Mouse (Mus musculus): ENCODE measurements around the gene Tob2. TPM values are rescaled to one million over a fixed set of nuclear protein-coding genes. Genes with fewer than 3 reads are reported as not detected.
A peak's percentile ranks its signal among the peaks of the same experiment; 100 is the strongest.

Gene Tob2
- polyA plus RNA-seq, 1 experiment from 2014 or later = 24.1 TPM

DNA sequence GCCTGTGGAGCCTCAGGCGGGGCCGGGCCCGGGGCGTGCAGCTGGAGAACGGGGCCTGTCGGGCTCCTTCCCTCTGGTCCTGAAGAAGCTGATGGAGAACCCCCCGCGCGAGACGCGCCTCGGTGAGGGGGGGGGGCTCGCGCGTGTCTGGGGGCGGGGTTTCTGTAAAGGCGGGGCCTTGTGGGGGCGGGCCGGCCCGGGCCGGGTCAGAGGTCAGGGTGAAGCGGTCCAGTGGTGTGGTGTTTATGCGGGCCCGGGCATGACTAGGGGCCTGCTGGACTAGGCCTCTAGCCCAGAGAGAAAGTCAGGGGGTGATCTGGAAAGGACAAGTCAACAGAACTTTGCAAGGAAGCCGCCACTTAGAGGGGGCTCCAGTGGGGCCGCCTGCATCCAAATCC is 47.0 kb downstream of the Tob2 start:
- Histone ChIP-seq H3K27ac (ENCODE audit: low read depth, low read length) (peak overlapping the region; percentile 75), H3K27me3 (ENCODE audit: control insufficient read depth, insufficient read depth, low read length) (no peaks in the 10 kb centered on the region), H3K4me3 (ENCODE audit: low read length) (peak overlapping the region; percentile 60), H3K36me3 (ENCODE audit: control insufficient read depth, insufficient read depth, low read length) (peaks cover 17% of the 10 kb centered on the region), H3K9me3 (ENCODE audit: control insufficient read depth, low read length) (no peaks in the 10 kb centered on the region), H3K9ac (ENCODE audit: low read depth, low read length) (peak overlapping the region; percentile 69), H3K4me2 (replicated peaks; ENCODE audit: low read depth, low read length) (peak overlapping the region; percentile 65), H3K4me1 (ENCODE audit: control insufficient read depth, insufficient read depth, low read length) (peaks cover 18% of the 10 kb centered on the region)
- WGBS = 3% methylated on average over 22 of the region's 26 CpGs
- peak; percentile 20 for ATAC-seq (ENCODE audit: low FRiP score, low TSS enrichment)

DNA sequence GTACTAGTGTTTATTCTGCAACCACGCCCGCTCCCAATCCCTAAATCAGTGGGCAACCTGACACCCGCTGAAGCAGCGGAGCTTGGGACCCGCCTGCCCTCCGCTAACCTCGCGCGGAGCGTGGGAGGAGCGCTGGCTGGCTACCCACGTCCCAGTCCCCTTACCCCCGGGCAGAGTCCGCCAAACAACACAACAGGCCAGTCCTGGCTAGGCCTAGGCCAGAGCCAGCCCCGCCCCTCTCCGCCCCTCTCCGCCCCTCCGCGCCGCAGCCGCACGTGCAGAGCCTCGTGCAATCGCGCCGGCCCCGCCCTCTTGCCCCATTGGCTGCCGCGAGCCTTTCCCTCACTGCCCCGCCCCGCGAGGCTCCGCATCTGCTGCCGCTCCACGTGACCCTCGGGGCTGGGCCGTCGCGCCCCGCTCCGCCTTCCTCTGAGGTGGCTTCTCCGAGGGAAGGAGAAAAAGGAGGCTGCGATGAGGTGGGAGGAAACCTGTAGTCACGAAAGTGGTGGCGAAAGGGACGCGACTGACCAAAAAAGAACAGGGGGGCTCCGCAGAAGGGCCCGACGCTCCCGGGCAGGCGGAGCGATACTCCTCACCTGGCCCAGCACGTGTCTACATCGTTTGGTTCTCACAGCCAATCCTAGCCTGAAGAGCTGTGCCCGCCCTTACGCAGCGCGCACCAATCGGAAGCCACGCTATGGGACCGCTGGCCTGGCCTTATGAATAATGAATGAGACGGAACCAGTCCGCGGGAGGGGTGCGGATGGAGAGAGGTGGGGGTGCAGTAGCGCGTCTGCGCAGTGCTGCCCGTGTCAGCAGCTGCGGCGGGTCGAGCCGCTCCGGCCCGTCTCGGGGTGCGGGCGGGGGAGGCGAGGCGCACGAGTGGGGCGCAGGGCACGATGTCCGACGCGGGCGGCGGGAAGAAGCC is 47.7 kb downstream of the Tob2 start:
- peaks cover 11% of the 10 kb centered on the region for H3K36me3 ChIP-seq (ENCODE audit: control insufficient read depth, insufficient read depth, low read length)
- H3K9ac ChIP-seq (ENCODE audit: low read depth, low read length) = peak overlapping the region; percentile 69
- peak overlapping the region; percentile 89 for H3K27ac ChIP-seq (ENCODE audit: low read depth, low read length)
- H3K4me2 ChIP-seq (replicated peaks; ENCODE audit: low read depth, low read length) = peak overlapping the region; percentile 65
- no peaks in the 10 kb centered on the region for H3K27me3 ChIP-seq (ENCODE audit: control insufficient read depth, insufficient read depth, low read length)
- under 1% methylated on average over 82 of the region's 89 CpGs for WGBS
- H3K9me3 ChIP-seq (ENCODE audit: control insufficient read depth, low read length) = no peaks in the 10 kb centered on the region
- H3K4me3 ChIP-seq (ENCODE audit: low read length) = peak overlapping the region; percentile 60
- peaks cover 23% of the 10 kb centered on the region for H3K4me1 ChIP-seq (ENCODE audit: control insufficient read depth, insufficient read depth, low read length)
- peak; percentile 97 for ATAC-seq (ENCODE audit: low FRiP score, low TSS enrichment)

DNA sequence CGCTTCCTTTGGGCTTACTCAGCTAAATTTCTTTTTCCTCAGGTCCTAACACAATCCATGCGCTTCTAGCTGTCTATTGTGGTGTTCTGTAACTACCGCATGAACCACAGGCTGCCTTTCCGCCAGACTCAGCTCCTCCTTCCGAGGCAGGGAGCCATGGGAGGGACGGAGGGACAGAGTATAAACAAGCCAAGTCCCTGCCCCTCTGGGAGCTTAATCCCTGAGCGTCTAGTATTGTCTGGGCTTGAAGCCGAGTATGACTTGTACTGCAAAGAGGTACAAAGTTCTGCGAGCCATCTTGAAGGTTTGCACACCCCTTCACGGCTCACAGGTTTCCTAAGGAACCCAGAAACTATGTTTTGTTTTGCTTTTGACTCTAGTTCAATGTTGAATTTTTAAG is 48.4 kb downstream of the Tob2 start:
- Histone ChIP-seq H3K4me2 (replicated peaks; ENCODE audit: low read depth, low read length) (peak overlapping the region; percentile 65), H3K9me3 (ENCODE audit: control insufficient read depth, low read length) (no peaks in the 10 kb centered on the region), H3K9ac (ENCODE audit: low read depth, low read length) (peak overlapping the region; percentile 48), H3K36me3 (ENCODE audit: control insufficient read depth, insufficient read depth, low read length) (peaks cover 3% of the 10 kb centered on the region), H3K4me1 (ENCODE audit: control insufficient read depth, insufficient read depth, low read length) (peaks cover 31% of the 10 kb centered on the region), H3K4me3 (ENCODE audit: low read length) (peak overlapping the region; percentile 60), H3K27me3 (ENCODE audit: control insufficient read depth, insufficient read depth, low read length) (no peaks in the 10 kb centered on the region), H3K27ac (ENCODE audit: low read depth, low read length) (peak overlapping the region; percentile 89)
- under 1% methylated on average over 10 of the region's 10 CpGs for WGBS
- ATAC-seq (ENCODE audit: low FRiP score, low TSS enrichment) = peak; percentile 29

DNA sequence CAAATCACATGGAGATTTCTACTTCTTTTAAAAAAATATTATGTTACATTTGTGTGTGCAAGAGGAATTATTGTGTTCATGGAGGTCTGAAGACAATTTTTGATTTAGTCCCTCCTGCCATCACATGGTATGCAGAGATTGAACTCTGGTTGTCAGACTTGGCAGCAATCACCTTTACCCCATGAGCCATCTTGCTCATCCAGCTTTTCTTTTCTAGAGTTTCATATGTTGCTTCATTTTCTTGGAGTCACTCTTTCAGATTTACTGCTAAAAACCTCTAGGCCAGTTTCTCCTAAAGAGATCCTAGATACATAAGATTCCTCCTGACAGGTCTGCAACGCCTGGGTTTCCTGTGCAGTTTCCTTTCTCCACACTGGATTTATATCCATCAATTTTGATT is 49.0 kb downstream of the Tob2 start:
- no peak for ATAC-seq (ENCODE audit: low FRiP score, low TSS enrichment)
- Histone ChIP-seq H3K4me2 (replicated peaks; ENCODE audit: low read depth, low read length) (peak overlapping the region; percentile 65), H3K4me3 (ENCODE audit: low read length) (peak overlapping the region; percentile 60; the same call in 1 of the 2 replicates), H3K36me3 (ENCODE audit: control insufficient read depth, insufficient read depth, low read length) (no peaks in the 10 kb centered on the region), H3K27me3 (ENCODE audit: control insufficient read depth, insufficient read depth, low read length) (no peaks in the 10 kb centered on the region), H3K4me1 (ENCODE audit: control insufficient read depth, insufficient read depth, low read length) (peaks cover 37% of the 10 kb centered on the region), H3K9me3 (ENCODE audit: control insufficient read depth, low read length) (no peaks in the 10 kb centered on the region), H3K9ac (ENCODE audit: low read depth, low read length) (peak overlapping the region; percentile 48; the same call in 1 of the 2 replicates), H3K27ac (ENCODE audit: low read depth, low read length) (peak overlapping the region; percentile 89; the same call in 1 of the 2 replicates)
- 18% methylated on average over 1 of the region's 1 CpGs for WGBS

DNA sequence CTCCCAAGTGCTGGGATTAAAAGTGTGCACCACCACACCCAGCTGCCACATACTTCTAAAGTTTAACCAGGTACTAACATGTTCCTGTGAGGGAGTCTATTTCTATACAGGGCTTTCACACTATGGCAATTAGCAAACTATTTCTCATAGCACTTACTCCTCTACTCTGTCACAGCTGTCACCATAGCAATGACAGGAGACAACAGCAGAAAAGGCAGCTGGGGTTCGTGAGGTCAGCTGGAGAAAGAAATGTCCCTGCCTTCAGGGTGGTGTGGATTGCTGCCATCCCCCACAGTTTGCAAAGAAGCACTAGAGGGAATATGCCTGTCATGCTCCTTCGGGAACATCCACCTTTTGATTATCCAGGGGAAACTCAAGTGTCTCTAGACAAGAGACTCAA is 49.8 kb downstream of the Tob2 start:
- Histone ChIP-seq H3K27ac (ENCODE audit: low read depth, low read length) (no peak overlapping the region), H3K36me3 (ENCODE audit: control insufficient read depth, insufficient read depth, low read length) (no peaks in the 10 kb centered on the region), H3K4me1 (ENCODE audit: control insufficient read depth, insufficient read depth, low read length) (peaks cover 41% of the 10 kb centered on the region), H3K4me3 (ENCODE audit: low read length) (no peak overlapping the region), H3K9me3 (ENCODE audit: control insufficient read depth, low read length) (no peaks in the 10 kb centered on the region), H3K4me2 (replicated peaks; ENCODE audit: low read depth, low read length) (no peak overlapping the region), H3K27me3 (ENCODE audit: control insufficient read depth, insufficient read depth, low read length) (no peaks in the 10 kb centered on the region), H3K9ac (ENCODE audit: low read depth, low read length) (no peak overlapping the region)
- 64% methylated on average over 2 of the region's 2 CpGs for WGBS
- ATAC-seq (ENCODE audit: low FRiP score, low TSS enrichment) = no peak

DNA sequence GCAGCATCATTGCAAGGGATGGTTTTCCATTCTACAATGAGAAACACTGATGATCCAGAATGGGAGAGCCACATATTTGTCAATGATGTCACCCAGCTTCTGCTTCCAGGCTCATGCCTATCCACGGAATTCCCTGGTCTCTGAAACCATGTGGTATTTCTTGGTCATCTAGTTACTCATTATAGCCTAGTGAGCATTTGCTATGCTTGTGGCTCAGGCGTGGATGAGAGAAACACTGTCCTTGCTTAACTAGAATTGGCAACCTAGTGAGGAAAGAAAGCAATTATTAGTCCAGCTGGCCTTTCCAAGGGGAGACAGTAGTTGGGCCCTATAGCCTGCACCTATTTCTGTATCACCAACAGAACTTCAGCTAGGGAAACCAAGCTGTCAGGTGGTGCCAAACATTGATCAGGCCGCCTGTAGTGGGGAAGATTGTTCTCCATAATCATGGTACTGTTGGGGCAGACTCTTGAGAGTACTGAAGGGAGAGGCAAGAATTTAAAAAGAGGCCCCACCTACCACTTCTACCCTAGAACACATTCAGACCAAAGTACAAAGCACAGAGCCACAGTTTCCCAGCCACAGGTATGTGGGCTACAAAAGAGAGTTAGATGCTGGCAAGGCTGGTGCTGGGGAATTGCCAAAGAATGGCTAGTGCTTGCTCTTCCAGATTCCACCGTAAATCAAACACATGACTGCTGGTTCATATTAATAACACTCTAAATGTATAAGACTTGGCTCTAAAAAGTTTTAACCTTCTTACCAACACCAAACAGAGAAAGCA is 51.8 kb downstream of the Tob2 start:
- peaks cover 50% of the 10 kb centered on the region for H3K4me1 ChIP-seq (ENCODE audit: control insufficient read depth, insufficient read depth, low read length)

DNA sequence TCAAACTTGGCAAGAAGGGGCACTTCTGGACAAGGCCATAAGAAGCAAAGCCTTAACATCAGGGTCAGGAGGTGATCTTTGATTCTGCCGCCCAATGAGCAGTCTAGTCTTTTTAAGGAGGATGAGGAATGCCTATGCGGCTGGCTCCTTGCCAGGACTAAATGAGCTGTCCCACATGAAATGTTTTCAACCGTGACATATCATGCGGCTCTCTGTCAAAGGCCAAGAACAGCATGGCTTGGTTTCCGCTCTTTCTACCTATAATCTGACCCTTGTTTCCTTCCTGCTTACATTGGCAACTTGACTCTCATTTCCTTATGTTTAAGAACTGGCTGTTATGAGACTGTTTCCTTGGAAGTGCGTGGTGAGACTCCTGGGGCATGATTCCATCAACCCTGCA is 53.0 kb downstream of the Tob2 start:
- Histone ChIP-seq H3K4me1 (ENCODE audit: control insufficient read depth, insufficient read depth, low read length) (peaks cover 49% of the 10 kb centered on the region), H3K27ac (ENCODE audit: low read depth, low read length) (peak overlapping the region; percentile 38; the same call in 1 of the 2 replicates), H3K4me3 (ENCODE audit: low read length) (no peak overlapping the region), H3K9ac (ENCODE audit: low read depth, low read length) (no peak overlapping the region), H3K36me3 (ENCODE audit: control insufficient read depth, insufficient read depth, low read length) (no peaks in the 10 kb centered on the region), H3K4me2 (replicated peaks; ENCODE audit: low read depth, low read length) (no peak overlapping the region), H3K9me3 (ENCODE audit: control insufficient read depth, low read length) (no peaks in the 10 kb centered on the region), H3K27me3 (ENCODE audit: control insufficient read depth, insufficient read depth, low read length) (no peaks in the 10 kb centered on the region)
- WGBS = 14% methylated on average over 6 of the region's 6 CpGs
- ATAC-seq (ENCODE audit: low FRiP score, low TSS enrichment) = no peak

More for the DNA sequence above, 51.8 kb downstream of the Tob2 start:
- ATAC-seq (ENCODE audit: low FRiP score, low TSS enrichment) = no peak
- no peak overlapping the region for H3K9ac ChIP-seq (ENCODE audit: low read depth, low read length)
- no peak overlapping the region for H3K27ac ChIP-seq (ENCODE audit: low read depth, low read length)
- H3K27me3 ChIP-seq (ENCODE audit: control insufficient read depth, insufficient read depth, low read length) = no peaks in the 10 kb centered on the region
- H3K4me3 ChIP-seq (ENCODE audit: low read length) = no peak overlapping the region
- H3K4me2 ChIP-seq (replicated peaks; ENCODE audit: low read depth, low read length) = no peak overlapping the region
- no peaks in the 10 kb centered on the region for H3K9me3 ChIP-seq (ENCODE audit: control insufficient read depth, low read length)
- no peaks in the 10 kb centered on the region for H3K36me3 ChIP-seq (ENCODE audit: control insufficient read depth, insufficient read depth, low read length)
- whole genome bisulfite sequencing = 82% methylated on average over 4 of the region's 4 CpGs

DNA sequence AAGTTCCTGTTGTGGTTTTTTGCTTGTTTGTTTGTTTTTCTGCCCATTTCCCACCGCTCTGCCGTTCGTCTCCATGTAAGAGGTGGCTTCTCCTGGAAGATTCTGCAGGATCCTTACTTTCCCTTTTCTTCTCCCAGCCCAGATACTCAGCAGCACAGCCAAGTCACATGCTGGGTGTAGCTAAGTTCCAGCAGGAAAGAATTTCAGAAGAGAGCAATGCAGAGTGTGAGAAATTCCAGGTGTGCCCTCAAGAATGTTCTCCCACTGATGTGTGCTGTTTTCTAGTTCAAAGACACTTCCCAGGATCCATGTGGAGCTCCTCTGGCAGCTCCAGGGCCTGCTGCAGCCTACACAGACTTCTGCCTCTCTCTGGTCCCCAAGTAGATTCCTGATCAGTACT is 53.7 kb downstream of the Tob2 start:
- no peak overlapping the region for H3K9ac ChIP-seq (ENCODE audit: low read depth, low read length)
- H3K4me3 ChIP-seq (ENCODE audit: low read length) = no peak overlapping the region
- H3K36me3 ChIP-seq (ENCODE audit: control insufficient read depth, insufficient read depth, low read length) = no peaks in the 10 kb centered on the region
- no peaks in the 10 kb centered on the region for H3K27me3 ChIP-seq (ENCODE audit: control insufficient read depth, insufficient read depth, low read length)
- H3K27ac ChIP-seq (ENCODE audit: low read depth, low read length) = no peak overlapping the region; the same call in 1 of the 2 replicates
- ATAC-seq (ENCODE audit: low FRiP score, low TSS enrichment) = no peak
- no peaks in the 10 kb centered on the region for H3K9me3 ChIP-seq (ENCODE audit: control insufficient read depth, low read length)
- H3K4me2 ChIP-seq (replicated peaks; ENCODE audit: low read depth, low read length) = no peak overlapping the region
- WGBS = 73% methylated on average over 3 of the region's 3 CpGs
- peaks cover 49% of the 10 kb centered on the region for H3K4me1 ChIP-seq (ENCODE audit: control insufficient read depth, insufficient read depth, low read length)

All from kidney, embryonic 14.5 days (tissue).